Mouse (Mus musculus) midbrain, postnatal 0 days (tissue): ENCODE measurements at regions not wholly inside any gene's neighbourhood (a gene's known extent, or its start where the extent isn't known, plus 50 kb on each side); places are given as distances from the start of the nearest gene placed in this dataset.

Source experiments
- ATAC-seq: fragments of 200-750 bp; cut with Nextera tagmentation; 2 replicates; pipeline ENCODE4 v1.8.0; 2017; ENCODE audit warnings: moderate number of reproducible peaks, mild to moderate bottlenecking, moderate TSS enrichment, moderate library complexity; ENCODE audit not compliant: low FRiP score
- DNase-seq: peaks from one replicate; pipeline ENCODE4 v3.0.0-alpha.2; 2015; ENCODE audit warnings: low spot score
- H3K27ac ChIP-seq: fragments of 300-500 bp; sonication (generic); 2 replicates; pipeline ENCODE4 v1.5.1; 2014; ENCODE audit warnings: low read depth, mild to moderate bottlenecking, low read length, mixed read lengths
- H3K27me3 ChIP-seq: fragments of 300-500 bp; sonication (generic); 2 replicates; pipeline ENCODE4 v1.6.1; 2014; ENCODE audit warnings: low read length, control low read depth, mixed read lengths; ENCODE audit not compliant: insufficient read depth
- H3K36me3 ChIP-seq: fragments of 300-500 bp; sonication (generic); 2 replicates; pipeline ENCODE4 v1.6.1; 2014; ENCODE audit warnings: low read length, control low read depth, mixed read lengths; ENCODE audit not compliant: insufficient read depth
- H3K4me1 ChIP-seq: fragments of 300-500 bp; sonication (generic); 2 replicates; pipeline ENCODE4 v1.6.1; 2014; ENCODE audit warnings: mild to moderate bottlenecking, control low read depth, antibody characterized with exemption, low read length, mixed read lengths; ENCODE audit not compliant: insufficient read depth
- H3K4me2 ChIP-seq: fragments of 300-500 bp; sonication (generic); 2 replicates; pipeline ENCODE4 v1.6.1; 2014; ENCODE audit warnings: low read depth, mild to moderate bottlenecking, low read length, mixed read lengths; ENCODE audit not compliant: poor library complexity, severe bottlenecking
- H3K4me3 ChIP-seq: fragments of 300-500 bp; sonication (generic); 2 replicates; pipeline ENCODE4 v1.5.1; 2014; ENCODE audit warnings: low read depth, mild to moderate bottlenecking, low read length, moderate library complexity
- H3K9ac ChIP-seq: fragments of 300-500 bp; sonication (generic); replicated peaks from 2 replicates; pipeline ENCODE4 v1.6.1; 2014; ENCODE audit warnings: mild to moderate bottlenecking, low read length, moderate library complexity, mixed read lengths; ENCODE audit not compliant: poor library complexity, severe bottlenecking
- H3K9me3 ChIP-seq: fragments of 300-500 bp; sonication (generic); 2 replicates; pipeline ENCODE4 v1.6.1; 2016; ENCODE audit warnings: low read length, control low read depth
- CTCF ChIP-seq: IDR thresholded peaks from 2 replicates; pipeline ENCODE4 v1.5.1; 2016; ENCODE audit warnings: antibody characterized with exemption, mild to moderate bottlenecking
- WGBS: fragments of 180-500 bp; shearing (Covaris S2); extraction: QIAGEN DNeasy Blood & Tissue Kit; methylation state at CpG from one replicate; pipeline ENCODE4 v1.1.7; 2014; 5-methylcytosine and 5-hydroxymethylcytosine counted together

DNA sequence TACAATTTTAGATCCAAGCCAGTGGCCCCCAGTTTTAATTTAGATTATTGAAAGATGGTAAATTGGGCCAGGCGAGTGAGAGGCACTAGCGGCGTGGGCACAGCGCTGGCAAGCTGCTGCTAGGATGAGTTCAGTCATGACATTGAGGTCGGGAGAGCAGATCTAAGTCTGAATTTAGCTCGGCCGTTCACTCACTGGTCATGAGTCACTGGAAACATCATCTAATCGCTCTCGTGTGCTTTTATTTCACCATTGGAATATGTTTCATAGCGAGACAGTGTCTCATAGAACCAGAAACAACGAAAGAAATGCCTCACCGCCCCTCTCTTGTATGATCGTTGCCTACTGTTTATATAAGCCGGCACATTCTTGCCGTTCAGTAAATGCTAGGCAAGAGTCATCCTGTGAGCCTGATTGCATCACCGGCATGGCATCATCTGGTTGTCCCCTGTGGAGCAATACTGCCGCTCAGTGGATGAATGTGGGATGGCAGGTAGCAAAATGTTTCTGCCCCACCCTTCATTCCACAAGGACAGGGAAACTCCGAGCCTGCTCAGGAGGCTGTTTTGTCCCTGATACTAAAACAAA lies 64.3 kb upstream of the Epcam start:
- DNase-seq (peak; percentile 91), ATAC-seq (peak; percentile 88)
- H3K9me3 ChIP-seq: no peaks in the 10 kb centered on the region
- H3K27ac ChIP-seq: no peak overlapping the region
- peak overlapping the region; percentile 16; the same call in 1 of the 2 replicates for H3K4me2 ChIP-seq
- peak; percentile 100 for TF ChIP-seq CTCF
- no peak overlapping the region for H3K4me3 ChIP-seq
- no peaks in the 10 kb centered on the region for H3K36me3 ChIP-seq
- 11% methylated on average over 18 of the region's 18 CpGs for WGBS
- H3K4me1 ChIP-seq: peaks cover 6% of the 10 kb centered on the region
- H3K27me3 ChIP-seq: no peaks in the 10 kb centered on the region
- peak overlapping the region; percentile 24; the same call in 1 of the 2 replicates for H3K9ac ChIP-seq

DNA sequence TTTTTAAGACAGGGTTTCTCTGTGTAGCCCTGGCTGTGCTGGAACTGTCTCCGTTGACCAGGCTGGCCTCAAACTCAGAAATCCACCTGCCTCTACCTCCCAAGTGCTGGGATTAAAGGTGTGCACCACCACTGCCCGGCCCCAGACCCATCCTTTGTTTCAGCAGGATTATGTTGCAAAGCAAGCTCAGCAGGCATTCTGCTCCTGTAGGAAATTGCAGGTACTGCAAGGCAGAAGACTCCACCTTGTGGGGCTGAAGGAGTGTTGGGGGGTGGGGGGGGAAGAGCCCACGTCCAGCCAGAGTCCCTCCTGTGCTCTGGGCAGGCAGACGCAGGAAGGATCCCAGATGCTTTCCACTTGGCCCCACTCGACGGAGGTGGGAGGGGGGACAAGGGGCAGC lies 52.2 kb upstream of the Epcam start:
- Histone ChIP-seq H3K4me3 (no peak overlapping the region), H3K27ac (no peak overlapping the region), H3K4me1 (no peaks in the 10 kb centered on the region), H3K27me3 (no peaks in the 10 kb centered on the region), H3K4me2 (no peak overlapping the region), H3K9me3 (no peaks in the 10 kb centered on the region), H3K9ac (no peak overlapping the region), H3K36me3 (no peaks in the 10 kb centered on the region)
- no peak; the same call in 1 of the 2 replicates for TF ChIP-seq CTCF
- DNase-seq (no peak), ATAC-seq (no peak)
- 59% methylated on average over 6 of the region's 6 CpGs for WGBS

GRCm38 (mm10) chr17:87585355-87585754 lies 50.4 kb upstream of the Epcam start:
- Histone ChIP-seq H3K9me3 (no peaks in the 10 kb centered on the region), H3K9ac (no peak overlapping the region), H3K36me3 (no peaks in the 10 kb centered on the region), H3K27me3 (no peaks in the 10 kb centered on the region), H3K4me2 (no peak overlapping the region), H3K27ac (no peak overlapping the region), H3K4me3 (no peak overlapping the region), H3K4me1 (no peaks in the 10 kb centered on the region)
- no peak for DNase-seq
- WGBS: 67% methylated on average over 6 of the region's 6 CpGs
- no peak for ATAC-seq
- no peak for TF ChIP-seq CTCF
